Mouse (Mus musculus) hindbrain, embryonic 16.5 days (tissue): ENCODE measurements around the gene Evc2. TPM values are rescaled to one million over a fixed set of nuclear protein-coding genes. Genes with fewer than 3 reads are reported as not detected.

Experiments used
- ATAC-seq: fragments of 200-750 bp; cut with Nextera tagmentation; 2 replicates; pipeline ENCODE4 v1.8.0; 2017; ENCODE audit warnings: moderate TSS enrichment, moderate library complexity
- H3K27ac ChIP-seq: fragments of 300-500 bp; sonication (generic); 2 replicates; pipeline ENCODE4 v1.5.1; 2014; ENCODE audit warnings: low read depth, mild to moderate bottlenecking, control low read depth, low read length, moderate library complexity
- H3K27me3 ChIP-seq: fragments of 300-500 bp; sonication (generic); replicated peaks from 2 replicates; pipeline ENCODE4 v1.6.1; 2014; ENCODE audit warnings: low read length; ENCODE audit not compliant: control insufficient read depth, insufficient read depth
- H3K36me3 ChIP-seq: fragments of 300-500 bp; sonication (generic); 2 replicates; pipeline ENCODE4 v1.6.1; 2014; ENCODE audit warnings: mild to moderate bottlenecking, low read length, moderate library complexity, mixed read lengths; ENCODE audit not compliant: control insufficient read depth, insufficient read depth
- H3K4me1 ChIP-seq: fragments of 300-500 bp; sonication (generic); 2 replicates; pipeline ENCODE4 v1.6.1; 2014; ENCODE audit warnings: low read depth, low read length; ENCODE audit not compliant: control insufficient read depth, insufficient read depth
- H3K4me2 ChIP-seq: fragments of 300-500 bp; sonication (generic); 2 replicates; pipeline ENCODE4 v1.6.1; 2014; ENCODE audit warnings: mild to moderate bottlenecking, low read length, control low read depth, moderate library complexity
- H3K4me3 ChIP-seq: fragments of 300-500 bp; sonication (generic); 2 replicates; pipeline ENCODE4 v1.5.1; 2014; ENCODE audit warnings: mild to moderate bottlenecking, low read length, control low read depth, moderate library complexity
- H3K9ac ChIP-seq: fragments of 300-500 bp; sonication (generic); 2 replicates; pipeline ENCODE4 v1.6.1; 2014; ENCODE audit warnings: low read depth, mild to moderate bottlenecking, control low read depth, low read length, moderate library complexity
- H3K9me3 ChIP-seq: fragments of 300-500 bp; sonication (generic); 2 replicates; pipeline ENCODE4 v1.6.1; 2014; ENCODE audit warnings: mild to moderate bottlenecking, low read length, moderate library complexity; ENCODE audit not compliant: control insufficient read depth
- WGBS: fragments of 180-500 bp; shearing (Covaris S2); extraction: QIAGEN DNeasy Blood & Tissue Kit; methylation state at CpG from one replicate; pipeline ENCODE4 v1.1.7; 2014; 5-methylcytosine and 5-hydroxymethylcytosine counted together
- polyA plus RNA-seq: library from polyadenylated mRNA; unstranded; fragments of >200 nt; fragmentation: Nextera tagmentation; extraction: Ambion mirVana; gene quantifications from 2 replicates; pipeline ENCODE4 v1.2.1, GENCODE M21; 2015

Gene Evc2
- polyA plus RNA-seq, 1 experiment from 2014 or later, result 5.2 TPM

GRCm38 (mm10) chr5:37320761-37321160 lies 17.5 kb upstream of the Evc2 start:
- Histone ChIP-seq H3K4me1 (no peaks in the 10 kb centered on the region), H3K9me3 (peaks cover 3% of the 10 kb centered on the region), H3K36me3 (peaks cover under 1% of the 10 kb centered on the region), H3K4me2 (no peak overlapping the region), H3K27me3 (no peaks in the 10 kb centered on the region), H3K4me3 (no peak overlapping the region), H3K27ac (no peak overlapping the region), H3K9ac (no peak overlapping the region)
- no peak for ATAC-seq
- WGBS, result 93% methylated on average over 4 of the region's 4 CpGs

GRCm38 (mm10) chr5:37326675-37327074 lies 11.6 kb upstream of the Evc2 start:
- H3K9ac ChIP-seq, result no peak overlapping the region
- no peaks in the 10 kb centered on the region for H3K36me3 ChIP-seq
- H3K4me2 ChIP-seq, result no peak overlapping the region
- 81% methylated on average over 6 of the region's 6 CpGs for WGBS
- H3K4me1 ChIP-seq, result no peaks in the 10 kb centered on the region
- no peak overlapping the region for H3K4me3 ChIP-seq
- H3K9me3 ChIP-seq, result no peaks in the 10 kb centered on the region
- ATAC-seq, result no peak
- H3K27me3 ChIP-seq, result no peaks in the 10 kb centered on the region
- H3K27ac ChIP-seq, result no peak overlapping the region

GRCm38 (mm10) chr5:37330449-37331132 lies 7.7 kb upstream of the Evc2 start:
- Histone ChIP-seq H3K9me3 (no peaks in the 10 kb centered on the region), H3K9ac (no peak overlapping the region), H3K4me3 (no peak overlapping the region), H3K27ac (no peak overlapping the region), H3K36me3 (no peaks in the 10 kb centered on the region), H3K4me1 (no peaks in the 10 kb centered on the region), H3K27me3 (no peaks in the 10 kb centered on the region), H3K4me2 (no peak overlapping the region)
- ATAC-seq, result no peak
- 84% methylated on average over 8 of the region's 8 CpGs for WGBS

GRCm38 (mm10) chr5:37331133-37331505 lies 7.2 kb upstream of the Evc2 start:
- Histone ChIP-seq H3K36me3 (no peaks in the 10 kb centered on the region), H3K4me1 (no peaks in the 10 kb centered on the region; the same call in 1 of the 2 replicates), H3K4me2 (no peak overlapping the region), H3K9ac (no peak overlapping the region), H3K27ac (no peak overlapping the region), H3K4me3 (no peak overlapping the region), H3K9me3 (no peaks in the 10 kb centered on the region), H3K27me3 (no peaks in the 10 kb centered on the region)
- no peak for ATAC-seq
- WGBS, result 94% methylated on average over 2 of the region's 2 CpGs

- Histone ChIP-seq H3K27me3 (no peaks in the 10 kb centered on the region), H3K9me3 (no peaks in the 10 kb centered on the region), H3K27ac (no peak overlapping the region), H3K36me3 (no peaks in the 10 kb centered on the region), H3K4me3 (no peak overlapping the region), H3K9ac (no peak overlapping the region), H3K4me1 (no peaks in the 10 kb centered on the region; the same call in none of the 2 replicates), H3K4me2 (no peak overlapping the region)
- WGBS, result 79% methylated on average over 4 of the region's 4 CpGs
- no peak for ATAC-seq
Measured at GRCm38 (mm10) chr5:37332066-37332465, 6.2 kb upstream of the Evc2 start.

GRCm38 (mm10) chr5:37335061-37335460 lies 3.2 kb upstream of the Evc2 start:
- no peak overlapping the region for H3K4me2 ChIP-seq
- H3K9ac ChIP-seq, result no peak overlapping the region
- ATAC-seq, result no peak
- H3K27me3 ChIP-seq, result 0 out of 2 replicates have a peak, but pooled peaks cover 2% of the 10 kb centered on the region
- no peaks in the 10 kb centered on the region for H3K36me3 ChIP-seq
- 67% methylated on average over 3 of the region's 3 CpGs for WGBS
- no peak overlapping the region for H3K27ac ChIP-seq
- no peaks in the 10 kb centered on the region for H3K9me3 ChIP-seq
- H3K4me3 ChIP-seq, result no peak overlapping the region
- peaks cover 7% of the 10 kb centered on the region for H3K4me1 ChIP-seq

GRCm38 (mm10) chr5:37336485-37337105 lies 1.7 kb upstream of the Evc2 start, which contains the start of gene Evc:
TSS of gene Evc (minus strand) at chr5:37336894.
- Histone ChIP-seq H3K4me2 (peak within 1 kb of the TSS; percentile 99), H3K27ac (no peak within 1 kb of the TSS), H3K4me3 (peak within 1 kb of the TSS; percentile 64), H3K9me3 (no peaks in the 10 kb centered on the region), H3K36me3 (no peaks in the 10 kb centered on the region), H3K4me1 (peaks cover 7% of the 10 kb centered on the region), H3K27me3 (0 out of 2 replicates have a peak, but pooled peaks cover 2% of the 10 kb centered on the region), H3K9ac (peak within 1 kb of the TSS; percentile 71)
- peak; percentile 76 for ATAC-seq
- WGBS, result under 1% methylated on average over 37 of the region's 48 CpGs

GRCm38 (mm10) chr5:37337696-37338095 lies 603 bp upstream of the Evc2 start:
- Histone ChIP-seq H3K36me3 (no peaks in the 10 kb centered on the region), H3K27me3 (0 out of 2 replicates have a peak, but pooled peaks cover 2% of the 10 kb centered on the region), H3K4me1 (peaks cover 7% of the 10 kb centered on the region), H3K9me3 (no peaks in the 10 kb centered on the region), H3K4me3 (peak overlapping the region; percentile 55), H3K4me2 (peak overlapping the region; percentile 84), H3K9ac (no peak overlapping the region), H3K27ac (no peak overlapping the region)
- 78% methylated on average over 3 of the region's 3 CpGs for WGBS
- peak; percentile 15; the same call in 1 of the 2 replicates for ATAC-seq

GRCm38 (mm10) chr5:37343962-37344361 lies 5.7 kb downstream of the Evc2 start:
- no peak overlapping the region for H3K4me3 ChIP-seq
- no peaks in the 10 kb centered on the region for H3K9me3 ChIP-seq
- H3K27me3 ChIP-seq, result no peaks in the 10 kb centered on the region
- no peak overlapping the region for H3K9ac ChIP-seq
- 88% methylated on average over 2 of the region's 2 CpGs for WGBS
- no peak overlapping the region for H3K27ac ChIP-seq
- no peak for ATAC-seq
- no peaks in the 10 kb centered on the region for H3K36me3 ChIP-seq
- no peak overlapping the region for H3K4me2 ChIP-seq
- H3K4me1 ChIP-seq, result no peaks in the 10 kb centered on the region; the same call in 1 of the 2 replicates
